Mouse (Mus musculus): ENCODE measurements at regions not wholly inside any gene's neighbourhood (a gene's known extent, or its start where the extent isn't known, plus 50 kb on each side); places are given as distances from the start of the nearest gene placed in this dataset.

- ATAC-seq (replicated peaks; ENCODE audit: low FRiP score, low TSS enrichment, poor library complexity, severe bottlenecking): no peak
Observed at GRCm38 (mm10) chr2:159732413-159732812, 601.5 kb downstream of the Gm826 start.

- ATAC-seq (replicated peaks; ENCODE audit: low FRiP score, low TSS enrichment, poor library complexity, severe bottlenecking): no peak
Observed at GRCm38 (mm10) chr2:159734576-159734975, 599.4 kb downstream of the Gm826 start.

GRCm38 (mm10) chr2:159755541-159756011, 578.4 kb downstream of the Gm826 start:
- ATAC-seq (replicated peaks; ENCODE audit: low FRiP score, low TSS enrichment, poor library complexity, severe bottlenecking): no peak

GRCm38 (mm10) chr2:159760806-159761205, 573.2 kb downstream of the Gm826 start:
- no peak for ATAC-seq (replicated peaks; ENCODE audit: low FRiP score, low TSS enrichment, poor library complexity, severe bottlenecking)

- no peak for ATAC-seq (replicated peaks; ENCODE audit: low FRiP score, low TSS enrichment, poor library complexity, severe bottlenecking)
Observed at GRCm38 (mm10) chr2:159763115-159763514, 570.8 kb downstream of the Gm826 start.

Data from megakaryocyte-erythroid progenitor cell, adult 5-6 weeks (primary cell).